Mouse (Mus musculus) embryonic fibroblast, embryonic 13.5 days (primary cell): Measurements from ENCODE around the gene Pgbd1.

Source experiments
- CTCF ChIP-seq: IDR thresholded peaks from 2 replicates; pipeline ENCODE4 v1.5.1; 2011; ENCODE audit warnings: mild to moderate bottlenecking, control low read depth, low read length, moderate library complexity, borderline replicate concordance; ENCODE audit not compliant: insufficient read depth
- POLR2A ChIP-seq: IDR thresholded peaks from 2 replicates; pipeline ENCODE4 v1.6.1; 2011; ENCODE audit warnings: low read depth, mild to moderate bottlenecking, control low read depth, low read length, moderate library complexity

DNA sequence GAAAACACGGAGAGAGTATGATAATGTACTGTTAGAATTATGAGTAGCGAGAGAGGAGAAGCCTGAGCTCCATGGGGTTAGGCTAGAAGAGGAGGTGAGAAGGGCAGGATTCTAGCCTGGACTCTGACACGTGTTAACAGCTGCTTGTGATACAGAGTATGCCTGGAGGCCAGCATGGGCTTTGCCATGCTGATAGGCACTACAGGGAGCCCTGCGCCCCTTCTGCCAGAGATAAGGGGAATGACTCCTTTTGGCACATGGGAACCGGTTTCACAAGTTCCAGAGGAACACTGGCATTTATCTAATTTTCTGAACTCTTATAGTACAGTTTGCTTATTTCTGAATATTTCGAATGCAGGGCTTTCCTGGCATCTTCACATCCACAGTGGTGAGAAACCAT, 22.0 kb downstream of the Pgbd1 start:
- TF ChIP-seq CTCF (no peak), POLR2A (no peak)
